Mouse (Mus musculus): Measurements from ENCODE around the gene Tppp.
"Not testable (repeated sequence)": the region's sequence is repeated elsewhere in the genome, so short reads cannot be mapped to it uniquely, and the experiment has no call there.

The Tppp gene

DNA sequence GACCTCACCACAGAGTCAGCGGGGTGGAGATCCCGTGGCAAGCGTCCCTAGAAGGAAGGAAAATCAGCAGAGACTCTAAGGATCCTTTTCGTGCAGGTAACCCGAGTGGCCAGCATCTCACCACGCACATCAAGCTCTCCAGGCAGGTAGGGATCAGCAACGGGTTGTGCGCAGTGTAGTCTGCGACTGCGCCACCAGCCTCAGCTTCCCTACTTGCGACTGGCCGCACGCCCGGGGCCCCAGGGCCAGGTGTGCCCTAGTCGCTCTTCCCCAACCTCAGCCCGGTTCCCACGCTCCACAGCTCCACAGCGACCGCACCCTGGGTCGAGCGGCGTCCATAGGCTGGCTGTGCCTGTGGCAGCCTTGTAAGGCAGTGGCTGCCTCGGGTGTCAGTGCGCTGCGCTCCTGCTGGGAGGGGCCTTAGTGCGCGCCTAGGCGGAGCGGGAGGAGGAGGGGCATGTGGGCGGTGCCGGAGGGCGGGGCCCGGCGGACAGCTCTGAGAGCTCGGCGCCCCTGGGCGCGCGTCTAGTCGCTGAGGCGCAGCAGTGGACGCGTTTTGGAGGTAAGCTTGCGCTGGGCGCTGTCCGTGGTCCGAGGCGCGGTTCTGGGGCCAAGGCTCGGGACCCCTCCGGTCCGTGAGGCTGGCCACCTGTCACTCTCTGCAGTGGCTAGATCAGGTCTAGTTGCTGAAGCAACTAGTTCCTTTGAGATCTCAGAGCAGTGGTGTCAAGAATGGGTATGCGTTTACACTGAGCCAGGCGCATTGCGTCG is at the start of gene Tppp:
Gene Tppp, plus strand, starts transcription at position 460 of the 771 bp plus-strand sequence.
- peak; percentile 63 for DNase-seq (ENCODE audit: low read depth, low spot score)

DNA sequence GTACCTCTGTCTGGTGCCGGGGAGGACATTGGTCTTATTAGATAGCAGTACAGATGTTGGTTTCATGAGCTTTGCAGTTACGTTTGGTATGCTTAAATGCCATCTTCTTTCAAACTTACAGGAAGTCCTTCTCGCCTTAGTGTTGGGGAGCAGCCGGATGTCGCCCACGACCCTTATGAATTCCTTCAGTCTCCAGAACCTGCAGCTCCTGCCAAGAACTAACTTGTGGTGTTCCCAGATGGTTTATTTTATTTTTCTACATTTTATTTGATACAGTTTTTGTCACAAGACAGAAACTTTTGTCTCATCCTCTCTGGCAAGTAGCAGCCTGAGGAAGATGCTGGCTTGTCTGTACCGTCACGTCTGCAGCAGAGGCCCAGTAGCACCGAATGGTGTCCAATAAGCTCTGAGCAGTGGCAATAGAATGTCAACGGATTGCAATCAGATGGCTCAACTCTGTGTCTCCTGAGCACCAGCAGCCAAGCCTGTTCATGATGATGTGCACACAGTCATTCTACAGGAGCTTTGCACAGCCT is 49.0 kb upstream of the Tppp start:
- no peak for DNase-seq (ENCODE audit: low read depth, low spot score)

GRCm38 (mm10) chr13:73961177-73961576 is 48.0 kb upstream of the Tppp start:
- no peak for DNase-seq (ENCODE audit: low read depth, low spot score)

DNA sequence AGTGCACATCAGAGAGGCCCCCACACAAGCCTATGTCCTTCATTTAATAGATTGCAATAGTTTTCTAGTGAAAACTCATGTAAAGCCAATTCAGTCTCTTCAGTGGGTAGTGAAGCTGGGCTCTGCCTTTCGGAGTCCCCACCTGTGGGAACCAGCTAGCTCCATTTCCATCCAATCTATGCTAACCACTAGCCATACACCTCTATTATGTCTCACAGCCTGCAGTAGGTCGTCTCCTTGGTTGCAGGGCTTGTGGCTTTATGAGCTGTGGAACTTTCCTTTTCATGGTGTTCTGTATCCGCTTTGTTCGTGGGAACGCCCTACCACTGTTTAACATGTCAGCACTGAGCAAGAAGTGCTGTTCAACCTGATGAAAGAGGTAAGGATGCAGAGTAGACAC is 45.7 kb upstream of the Tppp start, which contains the start of gene Zdhhc11:
Gene Zdhhc11, plus strand, starts transcription at position 301 of the 400 bp plus-strand sequence.
- no peak for DNase-seq (ENCODE audit: low read depth, low spot score)

DNA sequence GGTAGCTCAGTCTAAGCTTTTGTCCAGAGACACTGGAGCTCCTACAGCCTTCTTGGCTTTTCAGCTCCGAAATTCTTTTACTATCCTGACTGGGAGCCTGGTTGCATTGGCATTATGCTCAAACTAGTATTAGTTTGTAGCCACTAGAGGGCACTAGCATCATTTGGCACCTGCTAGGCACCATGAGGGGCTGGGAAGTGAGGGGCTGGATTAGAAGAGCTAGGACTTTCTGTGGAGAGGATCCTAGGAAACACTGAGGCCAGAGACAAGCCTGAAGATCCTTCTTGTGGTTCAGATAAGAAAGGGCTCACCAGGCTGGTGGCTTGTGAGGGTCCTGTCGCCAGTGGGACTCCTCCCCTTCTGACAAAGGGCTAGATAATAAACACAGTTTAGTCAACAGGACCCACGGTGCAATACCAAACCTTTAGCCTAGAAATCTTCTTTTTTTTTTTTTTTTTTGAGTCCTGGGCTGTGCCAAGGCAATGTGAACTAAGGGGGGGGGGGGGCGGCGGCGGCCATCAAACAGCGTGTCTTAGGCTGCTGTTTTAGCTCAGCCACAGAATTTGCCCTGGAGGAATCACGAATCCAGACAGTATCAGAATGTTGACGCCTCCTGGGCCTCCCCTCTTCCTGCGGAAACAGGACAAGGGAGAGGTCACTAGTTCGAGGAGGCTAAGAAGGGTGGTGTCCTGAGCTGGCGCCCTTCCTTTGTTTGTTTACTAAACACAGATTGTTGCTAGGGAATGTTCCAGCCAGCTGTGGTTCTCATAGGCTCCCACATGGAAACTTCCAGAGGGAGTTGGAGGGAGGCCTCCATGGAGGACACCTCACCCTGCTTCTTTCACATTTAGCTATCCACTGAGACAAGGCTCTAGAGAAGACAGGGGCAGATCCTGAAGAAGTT is 38.4 kb upstream of the Tppp start:
- DNase-seq (ENCODE audit: low read depth, low spot score): peak; percentile 50

- no peak for DNase-seq (ENCODE audit: low read depth, low spot score)
Observed at GRCm38 (mm10) chr13:73974523-73974922, 34.7 kb upstream of the Tppp start.

GRCm38 (mm10) chr13:73976935-73977334 is 32.3 kb upstream of the Tppp start:
- no peak for DNase-seq (ENCODE audit: low read depth, low spot score)

DNA sequence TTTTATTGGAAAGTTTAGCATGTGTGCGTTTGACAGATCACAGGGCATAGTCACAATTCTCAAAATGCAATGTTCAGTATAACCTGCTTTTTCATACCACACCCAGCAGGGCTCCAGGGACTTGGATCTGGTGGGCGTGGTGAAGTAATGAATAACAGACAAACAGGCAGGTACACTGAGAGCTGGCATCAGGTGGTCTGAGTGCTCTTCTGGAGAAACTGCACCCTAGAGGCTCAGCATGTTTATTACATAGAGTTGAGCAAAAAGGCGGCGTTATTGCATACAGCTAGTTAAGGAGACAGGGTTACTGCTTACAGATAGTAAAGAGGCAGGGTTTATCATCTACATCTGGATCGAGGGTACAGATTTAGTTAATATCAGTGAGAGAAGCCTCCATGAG is 18.9 kb upstream of the Tppp start:
- DNase-seq (ENCODE audit: low read depth, low spot score): no peak

DNA sequence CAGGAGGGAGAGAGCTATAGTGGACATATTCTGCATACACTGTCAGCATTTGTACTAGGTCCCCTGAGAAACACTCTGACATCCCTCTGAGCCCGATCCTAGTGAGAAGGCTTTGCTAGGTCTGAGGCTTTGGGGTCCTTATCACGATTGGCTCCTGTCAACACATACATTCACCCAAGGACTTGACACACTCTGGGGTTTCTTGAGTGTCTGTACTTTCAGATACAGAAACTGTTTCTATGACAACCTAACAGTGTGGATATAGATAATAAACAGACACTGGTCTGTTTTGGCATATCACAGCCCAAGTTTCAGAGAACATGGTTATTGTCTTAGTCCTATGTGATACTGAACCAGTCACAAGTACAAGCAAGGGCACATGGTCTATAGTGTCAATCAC is 18.4 kb upstream of the Tppp start:
- DNase-seq (ENCODE audit: low read depth, low spot score): no peak

DNA sequence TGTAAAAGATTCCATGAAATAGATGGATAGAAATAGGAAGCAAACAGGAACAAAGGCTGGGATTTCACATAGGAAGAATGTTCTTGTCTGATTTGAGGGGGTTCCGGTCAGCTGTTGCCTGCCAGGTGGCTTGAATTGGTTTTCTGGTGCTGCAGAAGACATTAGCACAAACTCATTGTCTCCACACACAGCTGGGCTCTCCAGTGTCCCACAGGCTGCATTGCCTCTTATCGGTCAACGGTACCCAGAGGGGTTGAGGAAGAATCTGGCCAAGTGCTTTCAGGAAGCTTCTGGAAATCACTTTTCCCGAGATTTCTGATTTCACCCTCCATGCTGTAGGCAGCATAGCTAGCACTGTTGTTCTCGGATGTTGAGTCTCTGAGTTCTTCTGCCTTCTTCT is 17.9 kb upstream of the Tppp start:
- no peak for DNase-seq (ENCODE audit: low read depth, low spot score)

- DNase-seq (ENCODE audit: low read depth, low spot score): no peak
Observed at GRCm38 (mm10) chr13:73996456-73996855, 12.8 kb upstream of the Tppp start.

GRCm38 (mm10) chr13:74000519-74000918 is 8.7 kb upstream of the Tppp start:
- DNase-seq (ENCODE audit: low read depth, low spot score): no peak

DNA sequence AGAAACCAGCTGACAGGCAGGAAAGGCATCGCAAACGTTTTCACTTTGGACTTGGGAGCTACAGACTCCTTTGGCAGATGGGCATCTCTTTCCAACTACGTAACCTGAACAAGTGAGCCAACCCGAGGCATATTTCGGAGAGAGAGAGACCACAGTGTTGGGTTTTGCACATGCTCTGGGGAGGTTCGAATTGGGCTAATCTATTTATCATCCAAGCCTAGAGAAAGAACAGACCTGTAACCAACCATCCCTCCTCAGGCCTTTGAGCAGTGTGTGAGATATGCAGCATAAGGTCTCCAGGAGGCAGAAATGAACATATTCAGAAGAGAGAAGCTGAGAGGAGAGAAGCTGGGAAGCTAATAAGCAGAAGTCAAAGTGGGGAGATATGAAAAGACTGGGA is 8.2 kb upstream of the Tppp start:
- DNase-seq (ENCODE audit: low read depth, low spot score): no peak

DNA sequence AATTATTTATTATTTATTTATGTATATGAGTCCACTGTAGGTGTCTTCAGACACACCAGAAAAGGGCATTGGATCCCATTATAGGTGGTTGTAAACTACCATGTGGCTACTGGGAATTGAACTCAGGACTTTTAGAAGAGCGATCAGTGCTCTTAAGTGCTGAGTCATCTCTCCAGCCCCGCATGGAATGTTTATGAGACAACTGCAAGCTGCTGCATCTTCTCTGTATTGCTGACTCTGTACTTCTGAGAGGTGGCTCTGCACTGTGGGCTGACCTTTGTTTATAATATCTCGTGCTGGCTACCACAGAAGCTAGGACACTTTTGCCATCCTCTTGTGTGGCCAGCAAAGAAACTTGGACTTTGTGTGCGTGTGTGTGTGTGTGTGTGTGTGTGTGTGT is 7.7 kb upstream of the Tppp start:
- DNase-seq (ENCODE audit: low read depth, low spot score): no peak

DNA sequence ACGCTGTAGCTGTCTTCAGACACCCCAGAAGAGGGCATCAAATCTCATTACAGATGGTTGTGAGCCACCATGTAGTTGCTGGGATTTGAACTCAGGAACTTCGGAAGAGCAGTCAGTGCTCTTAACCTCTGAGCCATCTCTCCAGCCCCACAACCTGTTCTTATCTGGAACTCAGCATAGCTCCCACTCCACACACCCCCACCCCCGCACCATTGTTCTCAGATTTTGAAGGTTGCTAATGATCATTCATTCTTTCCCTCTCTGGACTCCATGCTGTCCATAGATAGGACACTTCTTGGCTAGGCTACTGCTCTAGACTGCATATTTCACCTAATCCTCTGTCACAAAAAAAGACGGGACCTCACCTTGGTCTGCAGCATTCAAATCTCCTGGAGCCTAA is 2.3 kb upstream of the Tppp start:
- not testable (repeated sequence) for DNase-seq (ENCODE audit: low read depth, low spot score)

DNA sequence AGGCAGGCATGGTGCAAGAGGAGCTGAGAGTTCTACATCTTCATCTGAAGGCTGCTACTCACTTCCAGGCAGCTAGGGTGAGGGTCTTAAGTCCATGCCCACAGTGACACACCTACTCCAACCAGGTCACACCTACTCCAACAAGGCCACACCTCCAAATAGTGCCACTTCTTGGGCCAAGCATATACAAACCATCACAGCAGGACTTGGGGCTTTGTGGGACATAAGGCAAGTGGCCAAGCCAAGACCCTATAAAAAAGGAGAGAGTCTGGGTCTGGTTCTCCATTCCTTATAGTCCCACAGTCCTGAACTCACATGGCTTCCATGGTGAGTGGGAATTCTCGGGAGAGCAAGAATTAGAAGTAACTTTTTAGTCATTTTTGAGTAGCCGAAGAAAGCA is 991 bp upstream of the Tppp start:
- not testable (repeated sequence) for DNase-seq (ENCODE audit: low read depth, low spot score)

DNA sequence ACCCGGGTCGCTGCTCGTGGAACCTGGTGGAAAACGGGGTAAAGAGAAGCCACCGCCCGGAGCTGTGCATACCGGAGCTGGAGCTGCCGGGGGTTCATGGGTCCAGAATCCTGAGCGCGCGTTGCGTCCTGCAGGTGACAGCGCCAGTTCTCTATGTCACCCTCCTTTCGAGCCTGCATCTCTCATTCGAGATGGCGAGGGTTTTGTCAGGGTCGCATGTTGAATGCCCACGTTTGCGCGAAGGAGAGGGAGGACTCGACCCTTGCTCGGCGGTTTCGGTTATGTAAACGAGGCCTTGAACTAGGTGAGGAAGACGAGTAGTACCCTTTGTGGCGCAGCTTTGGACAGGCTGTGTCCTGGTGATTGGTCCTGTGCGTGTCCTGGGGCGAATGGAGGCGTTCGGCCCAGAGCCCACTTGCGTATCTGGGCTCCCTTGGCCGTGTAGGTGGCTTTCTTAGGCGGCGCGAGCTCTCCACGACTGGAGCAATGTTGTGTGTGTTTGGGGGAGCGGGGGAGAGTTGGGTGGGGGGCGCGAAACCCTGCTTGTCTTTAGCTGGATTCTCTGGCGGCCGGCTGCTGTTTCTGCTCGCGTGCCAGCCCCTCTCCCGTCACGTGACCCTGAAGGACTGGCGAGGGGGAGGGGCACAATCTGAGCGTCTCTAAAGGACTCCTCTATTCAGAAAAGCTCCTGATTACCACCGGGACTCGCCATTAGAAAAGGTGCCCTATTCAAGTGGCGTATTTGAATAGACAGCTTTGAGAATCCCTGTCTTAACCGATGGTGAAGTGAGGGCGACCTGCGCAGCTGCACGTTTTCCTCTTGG is 796 bp downstream of the Tppp start:
- DNase-seq (ENCODE audit: low read depth, low spot score): peak; percentile 56

- peak; percentile 6 for DNase-seq (ENCODE audit: low read depth, low spot score)
Observed at GRCm38 (mm10) chr13:74010678-74011077, 1.5 kb downstream of the Tppp start.

GRCm38 (mm10) chr13:74015908-74016307 is 6.7 kb downstream of the Tppp start:
- no peak for DNase-seq (ENCODE audit: low read depth, low spot score)

GRCm38 (mm10) chr13:74017426-74017825 is 8.2 kb downstream of the Tppp start:
- DNase-seq (ENCODE audit: low read depth, low spot score): no peak

DNA sequence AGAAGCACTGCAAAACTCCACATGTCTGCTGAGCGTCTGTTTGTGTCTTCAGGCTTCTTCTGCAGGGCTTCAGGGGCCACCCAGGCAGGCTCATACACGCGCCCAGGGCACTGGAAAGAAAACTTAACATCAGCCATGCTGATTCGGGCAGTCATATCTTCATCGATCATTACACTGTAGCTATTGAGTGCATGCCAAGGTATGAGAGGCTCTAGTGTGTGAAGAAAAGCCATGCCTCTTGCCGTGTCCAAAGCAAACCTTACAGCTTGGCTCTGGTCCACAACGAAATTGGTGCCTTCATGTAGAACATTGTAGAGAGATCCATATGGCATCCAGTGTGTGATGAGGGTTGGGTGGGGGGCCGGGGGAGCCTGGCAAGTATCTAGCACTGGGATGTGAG is 9.8 kb downstream of the Tppp start:
- not testable (repeated sequence) for DNase-seq (ENCODE audit: low read depth, low spot score)
